ENCODE assay signal across 8 mouse cellular contexts in genomic region chr15:60823870-60824709, GRCm38 (mm10). TPM values are rescaled to one million over a fixed set of nuclear protein-coding genes. Genes with fewer than 3 reads are reported as not detected.
DNase-seq lines count a peak whose midpoint lies in the region; ATAC-seq and TF ChIP-seq lines count a peak whose summit lies in the region.

No protein-coding gene starts in this region.

- H3K4me1 ChIP-seq in erythroblast, embryonic 14.5 days (ENCODE audit: control insufficient read depth) = peaks cover 24% of the 10 kb centered on the region
- no peaks in the 10 kb centered on the region for H3K4me1 ChIP-seq in cerebellum, adult 2 months (ENCODE audit: control insufficient read depth, insufficient read depth, low read length)
- no peaks in the 10 kb centered on the region for H3K4me1 ChIP-seq in intestine, embryonic 15.5 days (replicated peaks)
- peaks cover 35% of the 10 kb centered on the region for H3K4me1 ChIP-seq in liver, embryonic 12.5 days
- no peaks in the 10 kb centered on the region; the same call in 1 of the 2 replicates for H3K4me1 ChIP-seq in midbrain, postnatal 0 days (ENCODE audit: insufficient read depth, low read length)

- peak overlapping the region; percentile 95 for H3K4me2 ChIP-seq in intestine, embryonic 15.5 days (replicated peaks)
- peak overlapping the region; percentile 97 for H3K4me2 ChIP-seq in liver, embryonic 12.5 days
- peak overlapping the region; percentile 98 for H3K4me2 ChIP-seq in midbrain, postnatal 0 days (ENCODE audit: low read depth, low read length, poor library complexity, severe bottlenecking)

- under 1% methylated on average over 45 of the region's 45 CpGs for WGBS in cerebellum, adult 2 months
- WGBS in intestine, embryonic 15.5 days = under 1% methylated on average over 45 of the region's 45 CpGs
- under 1% methylated on average over 42 of the region's 45 CpGs for WGBS in liver, embryonic 12.5 days (ENCODE audit: insufficient replicate concordance)
- 0% methylated on average over 45 of the region's 45 CpGs for WGBS in midbrain, postnatal 0 days

- H3K4me3 ChIP-seq in erythroblast, embryonic 14.5 days (replicated peaks) = peak overlapping the region; percentile 65
- H3K4me3 ChIP-seq in cerebellum, adult 2 months (replicated peaks; ENCODE audit: insufficient read depth, low read depth, low read length) = peak overlapping the region; percentile 90
- H3K4me3 ChIP-seq in intestine, embryonic 15.5 days (replicated peaks) = peak overlapping the region; percentile 75
- peak overlapping the region; percentile 69 for H3K4me3 ChIP-seq in liver, embryonic 12.5 days
- H3K4me3 ChIP-seq in midbrain, postnatal 0 days (ENCODE audit: low read depth, low read length) = peak overlapping the region; percentile 85

- no peak for TF ChIP-seq CTCF in cerebellum, adult 2 months (IDR thresholded peaks at IDR 0.05; ENCODE audit: borderline replicate concordance, insufficient read depth, low read depth, low read length)
- TF ChIP-seq CTCF in midbrain, postnatal 0 days (IDR thresholded peaks at IDR 0.05) = no peak

- no peak overlapping the region for H3K27ac ChIP-seq in cerebellum, adult 2 months (ENCODE audit: insufficient read depth, low read length)
- peak overlapping the region; percentile 97 for H3K27ac ChIP-seq in intestine, embryonic 15.5 days
- peak overlapping the region; percentile 77 for H3K27ac ChIP-seq in liver, embryonic 12.5 days
- H3K27ac ChIP-seq in midbrain, postnatal 0 days (ENCODE audit: low read depth, low read length) = peak overlapping the region; percentile 75

- H3K9me3 ChIP-seq in erythroblast, embryonic 14.5 days (ENCODE audit: control insufficient read depth, low read length) = no peaks in the 10 kb centered on the region
- H3K9me3 ChIP-seq in intestine, embryonic 15.5 days = no peaks in the 10 kb centered on the region
- H3K9me3 ChIP-seq in liver, embryonic 12.5 days (replicated peaks) = no peaks in the 10 kb centered on the region
- H3K9me3 ChIP-seq in midbrain, postnatal 0 days (ENCODE audit: low read length) = no peaks in the 10 kb centered on the region

- peaks cover 31% of the 10 kb centered on the region for H3K27me3 ChIP-seq in erythroblast, embryonic 14.5 days (ENCODE audit: control insufficient read depth)
- no peaks in the 10 kb centered on the region for H3K27me3 ChIP-seq in cerebellum, adult 2 months (ENCODE audit: control insufficient read depth, insufficient read depth, low read length)
- no peaks in the 10 kb centered on the region for H3K27me3 ChIP-seq in intestine, embryonic 15.5 days (replicated peaks)
- peaks cover 28% of the 10 kb centered on the region for H3K27me3 ChIP-seq in liver, embryonic 12.5 days (replicated peaks)
- H3K27me3 ChIP-seq in midbrain, postnatal 0 days (ENCODE audit: insufficient read depth, low read length) = no peaks in the 10 kb centered on the region

- no peak for ATAC-seq in erythroblast, adult 5-6 weeks (replicated peaks; ENCODE audit: low FRiP score, poor library complexity, severe bottlenecking)
- peak; percentile 15 for ATAC-seq in granulocyte monocyte progenitor cell, adult 5-6 weeks (replicated peaks; ENCODE audit: poor library complexity, severe bottlenecking)
- peak; percentile 80 for ATAC-seq in intestine, embryonic 15.5 days
- peak; percentile 49 for ATAC-seq in liver, embryonic 12.5 days
- ATAC-seq in midbrain, postnatal 0 days (ENCODE audit: low FRiP score) = peak; percentile 17

- no peak for TF ChIP-seq POLR2A in cerebellum, adult 2 months (IDR thresholded peaks at IDR 0.05; ENCODE audit: borderline replicate concordance, insufficient read depth, low read length)

- peak overlapping the region; percentile 77 for H3K9ac ChIP-seq in intestine, embryonic 15.5 days
- peak overlapping the region; percentile 73 for H3K9ac ChIP-seq in liver, embryonic 12.5 days
- H3K9ac ChIP-seq in midbrain, postnatal 0 days (replicated peaks; ENCODE audit: low read length, poor library complexity, severe bottlenecking) = peak overlapping the region; percentile 74

- peak in 1 of 2 experiments; percentile 15 for DNase-seq in cerebellum, adult 2 months
- DNase-seq in midbrain, postnatal 0 days (ENCODE audit: low spot score) = no peak
- DNase-seq in testis, postnatal 10 days (ENCODE audit: low spot score) = peak; percentile 52

- no peaks in the 10 kb centered on the region for H3K36me3 ChIP-seq in erythroblast, embryonic 14.5 days (ENCODE audit: control insufficient read depth)
- no peaks in the 10 kb centered on the region for H3K36me3 ChIP-seq in intestine, embryonic 15.5 days
- peaks cover 8% of the 10 kb centered on the region; the same call in 1 of the 2 replicates for H3K36me3 ChIP-seq in liver, embryonic 12.5 days
- no peaks in the 10 kb centered on the region for H3K36me3 ChIP-seq in midbrain, postnatal 0 days (ENCODE audit: insufficient read depth, low read length)

RNA-seq across cellular contexts. Expression of gene Fam84b, which starts 29.5 kb away (rescaled TPM):
- polyA plus RNA-seq in erythroblast, embryonic 14.5 days (2012) = 0.01 TPM in 1 of 2 replicates, not detected in the other
- 1.3 and 1.5 TPM in 2 replicates for total RNA-seq in erythroblast, adult 5-6 weeks (2015; ENCODE audit: low replicate concordance)
- 1.1 TPM in 2 replicates for total RNA-seq in erythroblast, adult 5-6 weeks (2017; ENCODE audit: low replicate concordance)
- polyA plus RNA-seq in cerebellum, adult 2 months (2012; rRNA removed) = 3.1 and 3.3 TPM in 2 replicates
- total RNA-seq in granulocyte monocyte progenitor cell, adult 5-6 weeks (2014; fragmentation: Nextera tagmentation) = 8.9 and 9.8 TPM in 2 replicates
- 7.9 and 9.0 TPM in 2 replicates for total RNA-seq in granulocyte monocyte progenitor cell, adult 5-6 weeks (2017)
- 39.5 and 41.0 TPM in 2 replicates for polyA plus RNA-seq in intestine, embryonic 15.5 days (2015; fragmentation: Nextera tagmentation; extraction: Ambion mirVana)
- 6.2 and 6.6 TPM in 2 replicates for polyA plus RNA-seq in liver, embryonic 12.5 days (2016; fragmentation: Nextera tagmentation; extraction: Ambion mirVana)
- total RNA-seq in midbrain, postnatal 0 days (2014; rRNA removed) = 15.4 and 16.6 TPM in 2 replicates
- polyA plus RNA-seq in midbrain, postnatal 0 days (2015; fragmentation: Nextera tagmentation; extraction: Ambion mirVana) = 4.1 and 5.2 TPM in 2 replicates
